Mouse (Mus musculus): ENCODE measurements around the gene Ift122.

The Ift122 gene

DNA sequence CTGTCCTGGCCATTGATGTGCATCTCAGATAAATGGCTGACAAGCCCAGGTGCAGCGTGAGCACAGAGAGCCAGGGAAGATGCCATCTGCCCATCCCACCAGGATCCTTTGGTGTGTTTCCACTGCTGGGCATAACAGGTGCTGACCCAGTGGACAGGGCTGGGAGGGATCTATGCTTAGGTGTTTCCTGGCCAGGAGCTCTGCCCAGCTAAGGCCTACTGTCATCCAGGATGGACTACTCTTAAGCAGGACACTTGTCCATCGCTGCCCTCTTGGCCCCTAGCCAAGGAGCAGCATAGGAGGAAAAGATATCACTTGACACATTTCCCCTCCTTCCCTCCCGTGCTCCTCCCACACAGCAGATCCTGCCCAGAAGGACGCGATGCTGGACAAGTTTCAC is 63.3 kb downstream of the Ift122 start:
- intact Hi-C loops (cut with DNase I): loop anchor here (5.0 kb wide), 1 partner anchor 41 kb away; no protein-coding TSS in a partner anchor

DNA sequence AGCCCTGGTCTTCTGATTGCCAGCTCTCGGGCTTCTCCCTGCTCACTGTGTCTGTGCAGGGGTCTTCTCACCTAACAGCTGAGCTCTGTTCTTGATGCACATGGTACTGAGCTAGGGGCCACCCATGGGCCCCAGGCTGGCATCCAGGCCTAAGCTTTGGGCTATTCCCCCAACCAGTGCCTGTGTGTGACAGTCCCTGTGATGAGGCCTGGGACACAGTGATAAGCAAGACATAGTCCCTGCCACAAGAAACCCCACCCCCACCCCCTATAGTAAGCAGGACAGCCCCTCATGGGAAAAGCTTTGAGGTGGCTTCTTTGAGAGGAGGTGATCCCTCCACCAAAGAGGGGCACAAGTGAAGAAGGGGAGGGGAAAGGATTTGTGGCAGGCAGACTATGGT is 65.3 kb downstream of the Ift122 start:
- intact Hi-C loops (cut with DNase I): loop anchor here (5.0 kb wide), 1 partner anchor 39 kb away; no protein-coding TSS in a partner anchor

DNA sequence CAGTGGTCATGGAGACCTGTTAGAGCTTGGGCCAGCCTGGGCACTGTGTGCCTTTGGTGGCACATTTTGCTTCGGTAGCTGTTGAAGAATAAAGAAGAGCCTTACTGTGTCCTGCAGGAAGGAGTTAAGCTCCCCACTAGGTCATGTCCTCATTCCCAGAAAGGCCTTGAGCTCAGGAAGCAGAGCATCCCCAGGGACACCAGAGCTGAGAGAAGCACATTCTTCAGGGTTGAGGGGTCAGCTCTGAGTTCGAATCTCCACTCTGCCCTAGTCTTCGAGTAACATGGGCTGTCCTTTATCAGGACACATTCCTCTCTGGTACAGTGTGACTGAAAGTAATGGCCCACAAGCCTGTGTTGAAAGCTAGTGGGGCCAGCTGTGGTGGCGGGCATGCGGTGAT is 66.6 kb downstream of the Ift122 start:
- intact Hi-C loops (cut with DNase I): loop anchor here (5.0 kb wide), 1 partner anchor 37 kb away; no protein-coding TSS in a partner anchor

DNA sequence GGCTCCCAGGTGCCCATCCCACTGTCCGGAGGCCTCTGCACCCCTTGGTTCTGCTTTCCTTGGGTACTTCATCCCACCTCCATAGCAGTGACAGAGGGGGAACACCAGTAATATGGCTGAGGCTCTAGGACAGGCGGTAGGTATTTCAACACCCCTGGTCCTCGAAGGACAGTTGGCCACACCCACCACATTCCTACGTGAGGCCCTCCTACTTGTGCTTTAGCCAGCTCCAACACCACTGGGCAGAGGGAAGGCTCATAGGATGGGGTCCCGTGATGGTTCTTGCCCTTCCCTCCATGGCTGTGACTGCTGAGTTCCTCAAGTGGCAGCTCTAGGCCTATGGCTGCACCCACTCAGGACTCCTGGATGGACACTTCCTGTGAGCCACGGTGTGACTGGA is 71.6 kb downstream of the Ift122 start:
- intact Hi-C loops (cut with DNase I): no loop called here

DNA sequence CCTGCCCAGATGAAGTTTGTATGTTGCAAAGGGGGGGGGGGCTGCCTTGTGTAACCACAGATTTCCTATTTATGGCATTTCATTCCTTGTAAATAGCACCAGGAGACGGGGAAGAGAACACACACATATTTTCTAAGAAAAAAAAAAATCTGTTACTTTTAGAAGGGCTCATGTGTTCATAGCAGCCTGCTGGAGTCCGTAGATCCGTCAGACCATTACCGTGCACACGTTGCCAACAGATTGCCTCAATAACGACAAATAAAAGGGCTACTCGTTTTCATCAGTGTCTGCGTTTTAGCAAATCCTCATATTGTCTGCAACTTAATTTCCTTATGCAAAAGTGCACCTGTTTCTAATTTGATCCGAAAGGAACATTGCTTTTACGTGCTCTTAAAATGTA is 73.1 kb downstream of the Ift122 start:
- intact Hi-C loops (cut with DNase I): no loop called here

DNA sequence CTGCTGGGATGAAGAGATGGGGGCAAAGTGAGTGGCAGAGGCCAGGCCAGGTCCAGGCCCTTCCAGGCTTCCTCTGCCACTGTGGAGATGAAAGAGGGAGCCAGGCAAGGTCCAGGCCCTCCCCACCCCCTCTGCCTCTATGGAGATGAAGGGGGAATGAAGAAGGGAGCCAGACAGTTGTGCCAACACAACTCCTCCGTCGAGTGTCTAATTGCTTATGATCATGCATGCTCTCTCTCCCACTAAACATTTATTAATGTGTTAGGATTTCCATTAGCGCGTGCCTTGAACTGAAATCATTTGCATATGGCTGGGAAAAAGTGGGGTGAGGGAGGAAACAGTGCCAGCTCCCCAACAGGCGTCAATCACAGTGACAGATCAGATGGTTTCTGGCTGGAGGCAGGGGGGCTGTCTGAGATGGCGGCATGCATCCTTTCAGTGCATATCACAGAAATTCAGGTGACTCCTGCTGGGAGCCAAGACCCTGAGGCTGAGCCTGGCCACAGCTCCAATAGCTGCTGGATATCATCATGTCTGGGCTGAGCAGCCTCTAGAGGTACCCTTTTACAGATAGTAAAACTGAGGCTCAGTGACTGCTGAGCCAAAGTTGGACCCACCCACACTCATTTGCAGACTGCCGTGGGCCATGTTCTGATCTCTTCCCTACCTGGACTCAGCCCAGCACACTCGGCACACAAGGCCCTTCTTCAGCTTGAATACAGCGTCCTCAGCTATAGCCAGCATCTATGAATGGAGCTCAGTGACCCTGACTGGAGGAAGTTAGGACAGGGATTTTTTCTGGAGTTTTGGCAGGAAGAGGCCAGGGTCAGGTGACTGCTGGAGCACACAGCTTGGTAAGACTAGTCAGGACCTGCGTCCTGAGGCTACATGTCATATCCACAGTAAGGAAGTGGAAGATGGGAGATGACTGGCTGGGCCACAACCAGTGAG is 74.3 kb downstream of the Ift122 start:
- intact Hi-C loops (cut with DNase I): no loop called here

DNA sequence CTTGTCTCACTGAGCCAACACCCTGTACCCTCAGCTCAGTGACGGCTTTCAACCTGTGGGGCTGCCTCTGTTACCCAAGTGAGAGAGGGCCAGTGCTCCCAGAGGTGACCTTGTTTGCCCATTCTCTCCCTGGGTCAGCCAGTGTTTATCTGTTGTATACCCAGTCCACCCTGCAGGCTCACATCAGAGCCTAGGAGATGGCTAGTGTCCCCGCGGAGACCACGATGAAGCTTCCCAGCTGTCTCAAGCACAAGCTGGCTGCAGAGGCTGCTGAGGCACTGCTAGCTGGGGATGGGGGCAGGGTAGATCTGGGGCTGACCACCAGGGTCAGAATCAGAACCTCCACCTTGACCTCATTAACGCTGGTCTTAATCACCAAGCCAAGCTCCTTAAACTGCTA is 76.7 kb downstream of the Ift122 start:
- intact Hi-C loops (cut with DNase I): no loop called here

DNA sequence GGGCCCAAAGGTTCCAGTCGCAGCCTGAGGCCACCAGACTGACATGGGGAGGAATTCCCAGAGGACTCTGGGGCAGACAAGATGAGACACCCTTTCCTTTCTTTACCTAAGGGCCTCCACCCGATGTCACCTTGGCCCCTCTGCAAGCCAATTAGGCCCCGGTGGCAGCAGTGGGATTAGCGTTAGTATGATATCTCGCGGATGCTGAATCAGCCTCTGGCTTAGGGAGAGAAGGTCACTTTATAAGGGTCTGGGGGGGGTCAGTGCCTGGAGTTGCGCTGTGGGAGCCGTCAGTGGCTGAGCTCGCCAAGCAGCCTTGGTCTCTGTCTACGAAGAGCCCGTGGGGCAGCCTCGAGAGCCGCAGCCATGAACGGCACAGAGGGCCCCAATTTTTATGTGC is 78.4 kb downstream of the Ift122 start, which contains the start of gene Rho:
TSS of gene Rho (plus strand) at position 110 of the 400 bp plus-strand sequence.
- intact Hi-C loops (cut with DNase I): no loop called here

DNA sequence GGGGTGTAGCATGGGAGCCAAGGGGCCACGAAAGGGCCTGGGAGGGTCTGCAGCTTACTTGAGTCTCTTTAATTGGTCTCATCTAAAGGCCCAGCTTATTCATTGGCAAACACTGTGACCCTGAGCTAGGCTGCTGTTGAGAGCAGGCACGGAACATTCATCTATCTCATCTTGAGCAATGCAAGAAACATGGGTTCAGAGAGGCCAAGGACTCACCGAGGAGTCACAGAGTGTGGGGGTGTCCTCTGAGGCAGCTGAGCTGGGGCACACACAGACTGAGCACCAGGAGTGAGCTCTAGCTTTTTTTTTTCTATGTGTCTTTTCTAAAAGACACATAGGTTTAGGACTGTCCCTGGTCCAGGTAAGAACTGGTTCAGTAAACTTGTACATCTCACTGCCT is 79.1 kb downstream of the Ift122 start:
- intact Hi-C loops (cut with DNase I): no loop called here

DNA sequence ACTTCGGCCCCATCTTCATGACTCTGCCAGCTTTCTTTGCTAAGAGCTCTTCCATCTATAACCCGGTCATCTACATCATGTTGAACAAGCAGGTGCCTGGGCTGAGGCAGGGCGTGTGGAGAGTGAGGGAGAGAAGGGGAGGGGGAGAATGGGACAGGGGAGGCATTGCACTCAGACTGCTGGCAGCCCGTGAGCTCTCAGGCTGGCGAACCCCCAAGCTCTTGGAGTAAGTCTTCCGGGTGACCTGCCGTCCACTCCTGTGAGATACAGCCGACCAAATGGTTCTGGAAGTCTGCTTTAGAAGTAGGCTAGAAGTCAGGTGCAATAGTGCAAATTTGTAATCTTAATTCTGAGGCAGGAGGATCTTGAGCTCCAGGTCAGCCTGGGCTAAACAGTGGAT is 82.3 kb downstream of the Ift122 start:
- intact Hi-C loops (cut with DNase I): no loop called here

DNA sequence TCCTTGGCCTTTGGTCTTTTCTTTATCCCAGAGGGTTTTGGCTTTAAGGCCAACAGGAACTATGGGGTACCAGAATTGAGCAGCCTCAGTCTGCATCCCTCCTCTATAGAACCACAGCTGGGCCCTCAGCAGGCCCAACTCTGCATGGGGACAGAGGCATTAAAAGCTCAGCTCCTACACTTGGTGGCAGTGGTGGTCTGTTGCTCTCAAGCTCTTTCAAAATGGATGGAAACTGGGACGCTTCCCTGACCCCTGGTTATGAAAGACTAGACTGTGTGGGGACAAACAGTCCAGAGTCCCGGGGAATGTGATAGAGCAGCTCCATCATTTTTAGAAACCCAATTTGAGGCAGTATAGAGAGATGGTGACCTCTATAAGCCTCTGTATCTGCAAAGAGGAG is 84.7 kb downstream of the Ift122 start:
- intact Hi-C loops (cut with DNase I): no loop called here

DNA sequence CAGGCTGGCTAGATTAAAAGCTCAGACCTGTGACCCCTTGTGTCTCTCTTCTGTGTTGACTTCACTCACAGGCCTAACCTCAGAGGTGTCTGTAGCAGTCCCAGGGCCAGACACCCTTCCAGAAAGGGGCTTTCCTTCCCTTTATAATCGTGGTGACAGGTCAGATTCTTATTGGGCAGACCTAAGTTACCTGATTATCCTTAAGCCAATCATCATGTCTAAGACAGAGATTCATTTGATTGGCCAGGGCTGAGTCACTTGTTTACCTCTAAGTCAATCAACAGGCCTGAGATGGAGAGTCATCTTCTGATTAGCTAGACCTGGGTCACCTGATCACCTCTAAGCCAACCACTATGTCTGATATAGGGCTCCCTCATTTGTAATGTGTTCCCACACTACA is 85.5 kb downstream of the Ift122 start:
- intact Hi-C loops (cut with DNase I): no loop called here

DNA sequence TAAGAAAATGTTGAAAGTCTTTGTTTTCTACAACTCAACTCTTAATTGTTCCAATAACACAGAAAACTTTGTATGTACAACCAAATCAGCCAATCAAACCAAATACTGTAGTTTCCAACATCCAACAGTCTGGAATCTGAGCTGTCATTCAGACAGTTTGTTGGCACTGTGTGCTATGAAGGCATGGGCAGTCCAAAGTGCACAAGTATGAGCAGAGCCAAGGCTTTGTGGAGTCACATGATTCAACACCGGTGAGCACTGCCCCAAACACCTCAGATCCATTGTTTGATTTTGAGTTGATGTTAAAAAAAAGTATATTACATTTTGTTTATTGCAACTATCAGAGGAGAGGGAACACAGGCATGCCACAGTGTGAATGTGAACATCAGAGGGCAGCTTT is 87.3 kb downstream of the Ift122 start:
- intact Hi-C loops (cut with DNase I): no loop called here

DNA sequence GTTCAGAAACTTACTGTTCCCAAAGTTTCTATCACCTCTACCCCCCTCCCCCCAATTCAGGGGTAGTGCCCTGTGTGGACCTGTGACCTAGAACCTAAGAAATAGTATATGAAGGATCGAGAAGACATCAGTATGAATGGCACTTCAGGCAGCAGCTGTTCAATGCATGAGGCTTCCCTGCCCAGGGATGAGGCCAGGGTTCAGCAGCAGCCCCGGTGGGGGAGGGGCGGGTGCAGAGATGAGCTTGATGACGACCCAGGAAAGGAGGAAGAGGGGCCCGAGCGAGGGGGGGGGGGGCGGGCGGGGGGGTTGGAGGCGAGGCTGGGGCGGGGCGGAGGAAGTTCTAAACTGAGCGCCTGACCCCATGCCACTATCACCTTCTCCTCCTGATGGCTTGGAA is 87.9 kb downstream of the Ift122 start:
- intact Hi-C loops (cut with DNase I): no loop called here

DNA sequence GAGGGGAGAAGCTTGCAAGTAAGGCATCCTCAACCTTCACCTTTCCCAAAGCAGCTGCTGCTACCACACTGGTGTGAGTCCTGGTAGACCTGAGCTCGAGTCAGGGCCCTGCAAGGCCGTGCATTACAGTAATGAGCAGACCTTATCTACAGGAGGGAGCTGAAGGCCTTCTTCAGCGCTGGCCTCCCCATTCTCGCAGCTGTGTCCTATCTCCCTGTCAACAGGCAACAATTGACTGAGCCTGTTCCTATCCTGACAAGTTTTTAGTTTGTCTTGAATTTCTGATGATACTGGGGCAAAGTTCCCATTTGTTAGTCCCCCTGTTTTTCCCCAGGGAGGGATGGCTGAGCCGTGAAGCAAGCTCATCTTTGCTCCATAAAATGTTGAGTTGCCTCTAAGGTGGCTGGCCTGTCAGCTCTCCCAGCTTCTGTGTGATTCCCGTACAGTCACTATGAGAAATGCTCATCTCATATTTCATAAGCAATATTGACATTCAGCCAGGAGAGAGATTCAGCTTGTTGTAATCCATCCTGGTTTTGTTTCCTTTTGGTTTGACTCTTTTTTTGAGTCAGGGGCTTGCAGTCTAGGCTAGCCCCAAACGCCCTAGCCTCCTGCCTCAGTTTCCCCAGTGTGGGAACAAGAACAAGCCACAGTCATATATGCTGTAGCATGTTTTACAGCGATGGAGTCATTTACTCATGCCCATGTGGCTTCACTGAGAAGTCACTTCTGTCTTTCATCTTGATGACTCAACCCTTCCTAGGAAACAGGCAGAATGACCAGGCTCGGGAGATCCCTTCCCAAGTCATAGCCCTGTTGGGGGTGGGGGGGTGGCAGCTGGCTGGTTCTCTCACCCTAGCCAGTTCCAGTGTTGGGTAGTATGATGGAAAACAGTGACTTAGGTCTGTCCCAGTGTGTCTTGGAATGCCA is 90.5 kb downstream of the Ift122 start:
- intact Hi-C loops (cut with DNase I): no loop called here

DNA sequence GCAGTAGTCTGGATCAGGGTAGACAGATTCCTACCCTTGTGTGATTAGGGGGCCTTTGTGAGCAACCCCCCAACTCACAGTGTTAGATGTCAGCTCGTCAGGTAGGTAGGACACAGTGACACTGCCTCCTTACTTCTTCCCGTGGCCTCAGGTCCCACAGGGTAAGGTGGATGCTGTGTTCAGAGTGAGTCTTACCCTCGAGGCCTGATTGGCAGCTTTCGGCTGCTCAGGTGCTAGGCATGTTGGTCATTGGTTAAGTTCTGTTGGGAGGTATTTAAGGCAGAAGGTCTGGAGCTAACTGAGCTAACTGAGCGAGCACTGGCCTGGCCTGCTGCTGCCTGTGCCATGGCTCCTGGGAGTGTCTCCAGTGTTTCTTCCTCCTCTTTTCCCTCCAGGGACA is 91.4 kb downstream of the Ift122 start, which contains the start of gene H1foo:
TSS of gene H1foo (plus strand) at position 301 of the 400 bp plus-strand sequence.
- intact Hi-C loops (cut with DNase I): no loop called here

DNA sequence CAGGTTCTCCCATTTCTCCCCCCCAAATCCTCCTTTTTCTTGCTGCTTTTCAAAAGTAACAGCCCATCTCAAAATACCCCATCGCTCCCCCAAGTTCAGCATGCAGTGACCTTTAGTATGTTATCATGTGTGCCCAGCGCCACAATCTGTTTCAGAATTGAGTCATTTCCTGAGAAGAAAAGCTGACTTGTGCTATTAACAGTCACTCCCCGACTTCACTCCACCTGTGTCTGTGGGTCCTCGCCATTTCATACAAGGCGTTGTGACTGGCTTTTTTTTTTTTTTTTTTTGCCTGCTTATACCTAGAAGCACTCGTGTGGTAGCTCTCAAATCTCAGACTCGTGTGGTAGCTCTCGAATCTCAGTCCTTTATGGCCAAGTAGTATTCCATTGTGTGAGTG is 92.4 kb downstream of the Ift122 start:
- intact Hi-C loops (cut with DNase I): no loop called here

DNA sequence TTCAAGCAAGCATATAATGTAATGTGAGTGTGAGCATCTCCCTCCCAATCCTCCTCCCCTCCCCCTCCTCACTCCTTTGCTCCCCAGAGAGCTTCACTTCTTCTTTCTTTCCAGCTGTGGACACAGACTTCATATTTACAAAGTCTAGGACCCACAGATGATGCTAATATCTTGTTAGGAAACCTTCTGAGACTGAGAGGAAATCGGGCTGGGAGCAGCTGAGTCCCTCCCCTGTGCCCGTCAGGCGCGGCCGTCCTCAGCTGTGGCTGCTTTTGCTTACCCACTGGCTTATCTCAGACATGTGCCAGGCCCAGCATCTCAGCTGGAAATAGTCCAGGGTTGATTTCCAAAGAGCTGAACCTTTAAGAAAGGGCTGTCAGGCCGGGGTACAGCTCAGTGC is 93.1 kb downstream of the Ift122 start:
- intact Hi-C loops (cut with DNase I): no loop called here

DNA sequence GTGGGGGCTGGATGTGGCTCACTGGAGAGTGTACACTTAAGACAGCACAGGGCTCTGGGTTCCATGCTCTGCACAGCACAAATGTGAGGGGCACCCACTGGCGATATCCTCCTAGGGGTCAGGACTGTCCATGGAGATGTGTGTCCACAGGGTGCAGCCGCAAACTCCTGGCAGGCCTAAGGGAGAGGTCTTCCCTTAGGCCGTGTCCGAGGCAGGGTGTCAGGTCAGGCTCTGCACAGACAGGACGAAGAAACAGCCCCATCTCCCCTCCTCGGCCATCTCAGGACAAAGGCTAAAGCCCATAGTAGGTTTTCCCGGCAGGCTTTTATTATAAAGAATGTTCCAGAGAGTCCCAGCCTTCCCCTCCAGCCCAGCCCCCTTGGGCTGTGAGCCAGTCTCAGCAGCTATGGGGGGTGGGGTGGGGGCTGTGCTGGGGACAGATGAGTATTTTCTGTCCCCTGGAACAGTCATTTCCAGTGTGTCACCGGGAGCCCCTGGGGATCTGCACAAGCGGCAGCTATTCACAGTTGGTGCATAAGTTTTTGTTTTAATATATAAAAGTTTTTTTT is 101.3 kb downstream of the Ift122 start:
- intact Hi-C loops (cut with DNase I): loop anchor here (5.0 kb wide), 3 partner anchors 37 to 52 kb away; no protein-coding TSS in a partner anchor

DNA sequence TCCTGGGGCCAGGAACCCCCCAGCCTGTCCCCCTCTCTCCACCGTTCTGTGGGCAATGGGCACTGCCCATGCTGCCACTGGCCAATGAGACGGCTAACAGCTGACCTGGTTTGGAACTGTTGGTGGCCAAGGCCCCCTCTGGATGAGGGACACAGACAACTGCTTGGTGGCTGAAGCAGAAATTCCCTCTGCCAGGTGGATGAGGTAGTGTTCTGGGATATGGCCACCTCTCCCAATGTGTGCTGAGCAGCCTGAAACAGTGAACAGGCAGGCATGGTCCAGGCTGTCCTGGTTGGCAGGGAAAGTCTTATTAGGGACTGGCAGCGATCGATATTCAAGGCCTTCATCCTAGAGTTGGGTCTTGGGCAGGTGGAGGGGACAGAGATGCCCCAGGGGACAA is 101.9 kb downstream of the Ift122 start:
- intact Hi-C loops (cut with DNase I): loop anchor here (5.0 kb wide), 3 partner anchors 37 to 53 kb away; no protein-coding TSS in a partner anchor

DNA sequence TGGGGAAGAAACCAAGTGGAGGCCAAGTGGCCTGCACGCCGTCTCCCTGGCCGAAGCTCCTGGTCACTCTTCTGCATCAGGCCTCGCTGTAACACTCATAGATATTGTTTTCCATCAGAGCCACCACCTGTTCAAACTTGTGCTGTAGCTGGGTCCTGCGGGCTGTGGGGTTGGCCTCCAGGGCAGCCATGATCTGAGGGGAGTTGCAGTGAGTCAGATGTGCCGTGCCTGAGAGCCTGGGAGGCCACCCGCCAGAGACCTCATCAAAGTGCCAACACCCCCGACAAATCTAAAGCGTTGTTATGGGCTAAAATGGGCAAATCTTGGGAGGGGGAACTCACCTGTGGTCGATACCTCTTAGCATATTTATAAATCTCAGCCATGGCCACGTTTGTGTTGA is 102.4 kb downstream of the Ift122 start:
- intact Hi-C loops (cut with DNase I): loop anchor here (5.0 kb wide), 3 partner anchors 37 to 53 kb away; no protein-coding TSS in a partner anchor

Data from adrenal gland (tissue).